Mouse (Mus musculus) neural tube, embryonic 11.5 days (tissue): ENCODE data around the gene Zfp944. TPM values are rescaled to one million over a fixed set of nuclear protein-coding genes. Genes with fewer than 3 reads are reported as not detected.

ENCODE experiments used
- polyA plus RNA-seq: library from polyadenylated mRNA; unstranded; fragments of >200 nt; fragmentation: Nextera tagmentation; extraction: Ambion mirVana; gene quantifications from 2 replicates; pipeline ENCODE4 v1.2.1, GENCODE M21; 2014

The Zfp944 gene
- polyA plus RNA-seq, 1 experiment from 2014 or later = 17.7 TPM

Other genes with a start within 250 kb of the Zfp944 start
- 2.0 and 2.1 TPM in 2 replicates for gene Zfp947, start 195.2 kb downstream of the Zfp944 start, polyA plus RNA-seq
- gene Zfp994, start 135.8 kb downstream of the Zfp944 start, polyA plus RNA-seq = 3.0 and 3.2 TPM in 2 replicates
- 11.9 and 12.8 TPM in 2 replicates for gene CT030661.1, start 46.6 kb downstream of the Zfp944 start, polyA plus RNA-seq
- 8.9 and 9.8 TPM in 2 replicates for gene Zfp758, start 53 bp upstream of the Zfp944 start, polyA plus RNA-seq
- 32.7 and 32.8 TPM in 2 replicates for gene Zfp946, start 62.8 kb upstream of the Zfp944 start, polyA plus RNA-seq
- gene Vmn2r111, start 212.1 kb upstream of the Zfp944 start, polyA plus RNA-seq = not detected in 2 replicates
- not detected in 2 replicates for gene Vmn2r112, start 239.6 kb upstream of the Zfp944 start, polyA plus RNA-seq